Mouse (Mus musculus): ENCODE data around the gene Wipi1.
A peak's percentile ranks its signal among the peaks of the same experiment; 100 is the strongest.

Gene Wipi1

DNA sequence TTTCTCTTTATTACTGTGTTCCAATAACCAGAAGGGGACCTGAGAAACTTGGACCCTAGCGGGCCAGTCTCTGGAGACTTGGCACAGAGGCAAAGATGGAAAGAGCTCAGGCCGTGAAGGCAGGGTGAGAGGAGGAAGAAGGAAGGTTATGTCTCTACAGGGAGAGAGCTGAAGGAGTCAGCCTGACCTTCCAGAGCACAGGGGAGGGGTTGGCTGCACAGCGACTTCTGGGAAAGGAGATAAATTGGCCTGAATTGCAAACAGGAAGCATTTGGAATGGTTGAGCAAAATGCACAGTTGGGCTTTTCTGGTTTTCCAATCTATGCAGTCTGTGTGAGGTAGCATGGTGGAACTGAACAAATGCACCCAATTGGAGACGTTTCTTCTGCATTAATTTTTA is 5.0 kb upstream of the Wipi1 start:
- no peak for DNase-seq

DNA sequence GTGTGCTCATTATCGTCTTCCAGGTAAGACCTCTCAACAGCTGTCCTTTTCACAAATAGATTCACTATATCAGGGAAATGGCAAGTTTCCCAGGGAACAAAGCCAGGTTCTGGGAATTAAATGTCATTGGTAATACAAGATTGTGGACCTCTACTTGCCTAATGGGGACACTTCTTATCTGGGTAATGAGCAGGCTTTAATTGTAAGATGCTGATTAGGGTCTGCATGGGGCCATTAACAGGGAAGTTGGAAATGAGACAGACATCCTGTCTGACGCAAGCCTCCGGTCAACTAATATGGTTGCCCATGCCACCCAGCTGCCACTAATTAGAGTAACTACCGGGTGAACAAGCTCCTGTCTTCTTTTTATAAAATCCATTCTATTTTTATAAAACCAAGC is 4.6 kb upstream of the Wipi1 start:
- DNase-seq: no peak

DNA sequence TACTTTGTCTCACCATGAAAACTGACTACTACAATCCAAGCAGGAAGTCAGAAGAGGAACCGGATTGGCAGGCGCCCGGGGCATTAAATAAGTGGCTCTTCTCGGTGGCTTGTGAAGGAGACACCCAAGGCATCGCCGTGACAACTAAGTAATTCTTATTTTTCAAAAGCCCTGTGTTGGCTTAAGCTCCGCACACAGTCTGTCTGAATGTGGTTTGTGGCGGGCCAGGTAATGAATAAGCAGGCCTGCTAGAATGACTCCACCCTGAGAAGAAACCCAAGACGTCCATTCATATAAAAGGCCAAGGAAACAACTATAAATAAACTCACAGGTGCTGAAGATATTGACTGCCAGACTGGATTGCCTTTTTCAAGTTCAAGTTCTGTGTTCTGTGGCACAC is 3.5 kb upstream of the Wipi1 start:
- DNase-seq: no peak

DNA sequence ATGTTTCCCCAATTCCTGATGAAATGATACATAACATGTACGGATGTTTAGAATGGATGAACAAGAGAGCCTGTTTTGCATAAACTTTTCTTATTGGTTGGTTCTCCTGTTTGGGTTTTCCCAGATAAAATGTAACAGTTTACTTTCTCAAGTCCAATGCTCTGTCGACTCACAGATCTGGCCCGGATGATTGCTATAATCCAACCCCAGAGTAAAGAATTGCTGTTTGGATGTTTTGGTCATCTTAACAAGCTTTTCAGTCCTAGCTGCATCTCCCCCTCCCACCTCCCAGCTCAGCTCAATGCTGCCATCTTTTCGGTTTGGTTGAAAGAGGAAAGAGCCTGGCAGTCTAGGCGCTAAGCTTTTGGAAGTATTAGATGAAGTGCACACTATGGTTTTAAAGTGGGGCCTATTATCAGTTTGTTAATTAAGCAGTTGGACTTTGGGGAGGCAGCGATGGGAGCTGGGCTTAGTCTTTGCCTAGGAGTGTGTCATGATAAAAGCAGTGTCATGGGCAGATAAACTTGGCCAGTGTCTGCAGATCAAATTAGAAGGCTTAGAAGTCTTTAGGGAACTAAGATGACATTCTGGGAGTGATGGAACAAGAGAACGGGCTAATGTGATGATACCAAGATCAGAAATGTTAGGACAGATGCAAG is 1.2 kb upstream of the Wipi1 start:
- DNase-seq: no peak

DNA sequence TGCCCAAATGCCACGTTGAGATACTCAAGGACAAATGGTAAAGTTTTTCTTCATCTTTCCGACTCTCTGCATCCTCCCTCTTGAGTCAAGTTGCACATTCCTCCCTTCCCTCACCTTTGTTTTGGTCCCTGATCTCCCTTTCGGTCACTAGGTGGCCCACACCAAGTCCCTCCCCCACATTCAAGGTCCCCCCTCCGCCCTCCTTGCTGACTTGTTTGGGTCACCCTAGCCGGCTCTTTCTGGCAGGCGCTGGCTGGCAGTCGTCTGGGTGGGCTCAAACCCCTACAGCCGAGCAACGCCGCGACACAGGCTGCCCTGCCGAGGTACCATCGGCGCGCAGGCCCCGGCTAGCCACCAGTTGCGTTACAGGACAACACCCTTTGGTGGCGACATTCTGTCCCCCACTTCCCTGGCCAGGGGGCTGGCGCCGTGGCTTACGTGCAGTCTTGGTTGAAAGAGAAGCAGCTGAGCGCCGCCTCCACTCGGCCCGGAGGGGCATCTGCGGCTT is 918 bp downstream of the Wipi1 start:
- DNase-seq: no peak

DNA sequence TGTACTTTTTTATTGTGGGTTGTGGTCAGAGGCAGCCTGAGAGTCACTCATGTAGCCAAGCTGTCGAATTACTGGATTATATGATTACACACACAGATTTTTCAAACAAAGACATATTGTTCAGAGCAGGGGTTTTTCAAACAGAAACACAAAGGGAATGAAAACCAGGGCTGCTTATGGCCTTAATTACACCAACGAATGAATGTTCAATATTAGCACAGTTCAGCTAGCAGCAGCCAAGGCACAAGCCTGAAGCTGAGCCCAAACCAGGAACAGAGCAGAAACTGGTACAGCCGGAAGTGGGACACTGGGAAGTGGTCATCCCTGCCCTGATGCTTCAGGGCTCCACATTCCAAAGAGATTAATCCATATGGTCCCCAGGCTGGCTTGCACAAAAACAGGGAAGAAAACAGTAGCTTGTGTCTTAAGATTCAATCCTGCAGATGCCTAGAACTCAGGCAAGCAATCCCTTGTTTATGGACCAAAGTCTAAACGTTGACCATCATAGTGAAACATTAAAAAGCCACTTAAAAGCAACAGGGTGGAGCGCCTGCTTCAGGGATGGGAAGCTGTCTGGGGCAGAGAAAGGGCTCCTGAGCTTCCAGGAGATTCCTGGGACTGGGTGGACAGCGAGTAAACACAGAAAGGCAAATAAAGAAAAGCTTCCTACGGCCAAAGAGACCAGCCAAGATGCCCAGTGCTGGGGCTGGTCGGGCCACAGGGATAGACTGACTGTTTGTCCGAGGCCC is 1.5 kb downstream of the Wipi1 start:
- DNase-seq: no peak

DNA sequence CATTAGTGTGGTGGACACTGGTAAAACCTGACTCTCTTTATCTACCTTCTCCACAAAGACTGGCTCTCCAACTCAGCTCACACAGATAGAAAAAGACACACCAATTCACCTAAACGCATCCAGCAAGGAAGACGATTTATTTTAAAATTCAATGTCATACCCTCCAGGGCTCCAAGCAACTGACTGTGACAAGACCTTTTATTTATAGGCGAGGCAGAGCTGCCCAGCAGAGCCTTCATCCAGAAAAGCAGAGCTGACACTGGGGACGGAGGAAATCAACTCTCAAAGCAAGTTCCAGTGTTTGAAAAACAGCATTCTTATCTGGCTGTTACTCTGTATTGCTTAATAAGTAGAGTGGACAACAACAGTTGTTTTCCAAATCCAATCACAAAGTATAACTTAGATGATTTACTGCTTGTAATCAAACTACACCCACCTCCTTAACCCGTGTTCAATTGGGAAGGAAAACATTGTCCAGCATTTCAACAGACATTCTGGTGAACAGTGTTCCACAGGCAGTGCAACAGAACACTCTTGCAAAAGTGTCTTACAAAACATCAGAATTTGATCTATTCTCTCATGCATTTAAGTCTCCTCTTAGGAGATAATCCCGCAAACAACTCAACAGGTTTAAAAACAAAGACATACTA is 2.7 kb downstream of the Wipi1 start:
- no peak for DNase-seq

DNA sequence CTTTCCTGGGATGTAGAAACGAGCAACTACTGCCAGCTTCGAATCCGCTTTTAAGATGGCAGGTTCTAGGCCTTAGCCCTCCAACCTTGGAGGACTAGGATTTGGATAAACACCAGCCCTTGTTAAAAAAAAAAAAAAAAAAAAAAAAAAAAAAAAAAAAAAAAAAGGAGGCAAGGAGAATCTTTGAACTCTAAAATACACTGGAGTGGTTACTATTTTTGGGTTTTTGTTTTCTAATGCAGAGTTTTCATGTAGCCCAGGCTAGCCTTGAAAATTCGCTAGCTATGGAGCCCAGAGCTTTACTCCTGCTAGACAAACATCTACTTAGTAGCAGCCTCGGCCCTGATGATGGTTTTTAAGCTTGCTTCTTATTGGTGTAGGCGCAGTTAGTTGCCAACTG is 4.2 kb downstream of the Wipi1 start:
- no peak for DNase-seq

DNA sequence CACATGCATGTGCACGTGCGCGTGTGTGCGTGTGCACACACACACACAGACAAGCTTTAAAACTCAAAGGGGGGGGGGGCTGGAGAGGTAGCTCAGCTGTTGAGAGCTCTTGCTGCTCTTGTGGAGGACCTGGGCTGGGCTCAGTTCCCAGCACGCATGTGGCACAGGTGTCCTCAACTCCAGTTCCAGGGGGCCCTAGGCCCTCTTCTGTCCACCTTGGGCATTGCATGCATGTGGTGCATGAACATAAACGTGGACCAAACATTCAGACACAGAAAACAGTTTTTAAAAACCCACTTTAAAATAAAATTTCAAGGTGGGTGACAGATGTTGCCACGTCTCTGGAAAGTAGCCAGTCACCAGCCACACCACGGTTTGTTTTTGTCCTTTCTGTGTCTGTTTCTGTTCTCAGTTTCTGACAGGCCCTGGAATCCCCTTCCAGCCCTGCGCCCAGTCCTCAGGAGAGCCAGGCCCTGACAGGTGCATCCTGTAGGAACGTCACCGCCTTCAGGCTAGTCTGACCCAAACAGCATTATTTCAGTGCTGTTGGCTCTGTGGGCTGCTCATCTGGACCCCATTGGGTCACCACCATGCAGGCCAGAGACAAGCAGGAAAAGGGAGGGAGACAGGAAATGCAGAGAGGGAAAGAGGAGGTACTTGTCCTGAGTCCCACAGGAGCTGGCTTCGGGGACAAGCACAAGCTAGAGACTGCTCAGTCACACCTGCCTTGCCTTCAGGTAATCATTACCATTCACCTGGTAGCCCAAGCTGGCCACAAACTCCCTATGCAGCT is 12.8 kb downstream of the Wipi1 start:
- no peak for DNase-seq

DNA sequence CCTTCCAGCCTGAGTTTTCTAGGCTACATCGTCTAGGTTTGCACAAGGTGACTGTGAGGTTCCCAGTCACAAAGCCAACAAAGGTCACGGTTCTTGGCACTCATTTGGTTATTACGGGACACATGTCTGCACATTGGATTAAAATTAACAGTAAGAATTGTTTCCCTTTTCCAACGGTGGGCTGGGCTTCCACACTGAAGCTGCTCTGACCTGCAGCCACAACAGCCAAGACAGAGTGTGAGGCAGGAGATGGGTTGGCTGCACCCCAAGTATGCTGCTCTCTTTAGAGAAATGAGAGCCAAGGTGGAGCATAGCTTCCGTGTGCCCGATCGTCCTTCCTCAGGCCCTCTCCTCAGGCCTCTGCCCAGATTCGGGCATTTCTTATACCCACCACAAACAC is 17.0 kb downstream of the Wipi1 start:
- DNase-seq: no peak

DNA sequence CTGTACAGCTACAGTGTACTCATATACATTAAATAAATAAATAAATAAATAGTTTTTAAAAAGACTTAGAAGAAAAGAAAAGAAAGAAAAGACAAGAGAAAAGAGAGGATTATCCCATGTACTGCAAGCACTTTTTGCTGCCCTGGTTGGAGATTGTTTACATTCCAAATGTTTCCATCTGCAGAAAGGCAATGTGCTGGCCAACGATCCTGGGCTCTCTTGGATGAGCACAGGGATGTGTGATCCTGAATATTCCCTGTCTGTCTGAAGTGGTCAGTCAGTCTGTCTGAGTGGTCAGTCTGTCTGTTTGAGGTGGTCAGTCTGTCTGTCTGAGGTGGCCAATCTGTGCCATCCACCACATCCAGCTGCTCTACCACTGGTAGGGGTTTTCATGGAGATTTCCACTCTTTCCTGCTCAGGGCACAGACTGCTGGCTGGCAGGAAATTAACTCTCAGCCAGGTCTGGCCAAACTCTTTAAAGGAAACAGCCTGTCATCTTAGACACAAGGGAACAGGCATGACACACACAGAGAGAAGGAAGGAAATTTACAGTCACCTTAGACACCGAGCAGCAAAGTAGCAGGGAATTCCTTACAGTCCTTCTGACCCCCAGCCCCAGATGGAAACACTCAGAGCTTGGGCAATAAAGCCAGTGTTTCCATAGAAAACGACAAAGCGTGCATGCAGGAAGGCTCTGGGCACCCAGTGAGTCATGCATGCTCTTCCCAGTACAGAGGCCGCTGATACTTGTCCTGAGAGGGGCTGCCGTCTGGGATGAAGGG is 18.4 kb downstream of the Wipi1 start:
- DNase-seq: no peak

DNA sequence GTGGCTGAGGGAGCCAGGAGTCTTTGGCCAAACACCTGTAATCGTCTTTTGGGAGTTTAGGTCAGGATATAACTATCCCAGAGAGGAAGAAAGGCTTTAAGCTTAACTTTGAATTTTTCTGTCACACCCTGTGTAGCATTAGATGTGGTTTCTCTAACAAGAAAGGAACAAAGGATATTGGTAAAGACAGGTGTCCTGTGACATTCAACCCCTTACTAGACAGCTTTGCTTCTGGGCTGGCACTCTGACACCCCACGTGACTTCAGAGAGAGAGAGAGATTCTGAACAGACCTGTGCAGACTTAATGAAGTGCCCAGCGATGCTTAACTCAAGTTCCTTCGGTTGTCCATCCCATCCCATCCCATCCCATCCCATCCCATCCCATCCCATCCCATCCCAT is 20.3 kb downstream of the Wipi1 start:
- DNase-seq: no peak

DNA sequence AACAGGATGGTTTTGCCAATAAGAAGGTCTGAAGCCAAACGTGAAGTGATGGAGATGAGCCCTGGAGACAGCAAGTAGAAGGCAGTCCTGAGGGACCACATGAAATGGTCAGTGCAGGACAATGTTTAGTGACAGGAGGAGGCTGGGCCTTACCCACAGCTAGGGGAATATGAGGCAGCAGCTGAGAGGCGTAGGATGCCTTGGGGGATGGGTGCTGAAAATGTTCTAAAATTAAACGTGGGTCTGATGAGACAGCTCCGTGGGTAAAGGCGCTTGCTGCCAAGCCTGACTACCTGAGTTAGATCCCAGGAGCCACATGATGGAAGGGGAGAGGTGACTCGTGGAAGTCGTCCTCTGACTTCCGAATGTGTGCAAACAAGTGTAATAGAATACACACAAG is 21.8 kb downstream of the Wipi1 start:
- DNase-seq: no peak

DNA sequence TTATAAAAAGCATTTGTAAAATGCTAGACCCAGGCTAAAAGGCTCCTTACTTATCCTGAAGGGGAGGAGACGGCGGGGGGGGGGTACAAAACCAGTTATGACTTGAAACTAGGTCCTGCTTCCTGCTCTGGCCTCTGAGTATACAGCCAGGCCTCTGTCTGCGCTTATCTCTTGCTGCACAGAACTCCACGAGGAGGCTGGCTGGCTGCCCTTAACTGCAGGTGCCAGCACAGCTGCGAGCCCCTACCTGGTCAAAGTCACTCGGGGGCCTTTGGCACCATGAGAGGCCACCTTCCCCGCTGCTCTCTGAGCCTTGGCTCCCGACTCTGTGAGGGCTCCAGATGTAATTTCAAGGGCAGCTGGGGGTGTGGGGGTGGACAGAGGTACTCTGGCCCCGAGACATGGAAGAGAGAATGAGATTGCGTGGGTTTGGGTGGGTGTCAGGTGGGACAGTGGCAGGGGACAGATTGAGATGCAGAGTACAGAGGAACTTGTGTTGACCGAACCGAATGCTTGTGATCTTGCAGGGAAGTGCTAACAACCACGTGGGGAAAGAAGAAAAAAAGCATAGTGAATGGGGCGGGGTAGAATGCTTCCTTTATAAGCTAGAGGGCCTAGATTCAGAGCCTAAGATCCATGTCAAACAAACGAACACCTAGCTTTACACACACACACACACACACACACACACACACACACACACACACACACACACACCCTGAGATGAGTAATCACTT is 24.0 kb downstream of the Wipi1 start:
- DNase-seq: peak; percentile 40

DNA sequence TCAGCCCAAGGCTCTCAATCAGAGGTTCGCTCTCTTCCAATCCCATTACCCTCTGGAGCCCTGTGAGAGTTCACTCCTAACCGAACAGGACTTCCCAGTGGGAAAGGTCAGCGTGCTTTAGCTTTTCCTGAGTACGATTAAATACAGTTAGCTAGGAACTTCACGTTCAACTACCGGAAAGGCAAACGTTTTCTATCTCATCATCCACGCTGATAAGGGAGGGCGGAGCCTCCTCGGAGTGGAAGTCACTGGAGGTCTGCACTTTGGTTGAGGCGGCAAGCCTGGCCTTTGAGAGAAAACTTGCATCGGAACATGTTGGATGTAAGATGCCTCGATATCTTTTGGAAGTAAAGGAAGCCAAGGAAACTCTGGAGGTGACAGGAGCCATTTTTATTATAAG is 24.7 kb downstream of the Wipi1 start:
- DNase-seq: no peak

DNA sequence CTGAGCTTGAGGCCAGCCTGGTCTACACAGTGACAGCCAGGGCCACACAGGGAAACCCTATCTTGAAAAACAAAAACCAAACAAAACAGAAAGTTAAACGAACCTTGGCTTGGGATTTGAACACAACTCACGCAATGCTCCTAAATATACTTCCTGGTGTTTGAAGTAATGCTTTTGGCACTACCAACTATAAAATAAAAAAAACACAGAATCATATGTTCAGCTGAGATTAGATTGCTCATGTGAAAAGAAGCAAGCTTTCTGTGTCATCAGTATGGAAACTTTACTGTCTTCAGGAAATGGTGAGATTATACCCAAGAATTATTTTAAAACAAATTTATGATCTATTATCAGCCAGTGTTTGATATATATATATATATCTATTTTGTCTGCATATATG is 25.3 kb downstream of the Wipi1 start:
- no peak for DNase-seq

DNA sequence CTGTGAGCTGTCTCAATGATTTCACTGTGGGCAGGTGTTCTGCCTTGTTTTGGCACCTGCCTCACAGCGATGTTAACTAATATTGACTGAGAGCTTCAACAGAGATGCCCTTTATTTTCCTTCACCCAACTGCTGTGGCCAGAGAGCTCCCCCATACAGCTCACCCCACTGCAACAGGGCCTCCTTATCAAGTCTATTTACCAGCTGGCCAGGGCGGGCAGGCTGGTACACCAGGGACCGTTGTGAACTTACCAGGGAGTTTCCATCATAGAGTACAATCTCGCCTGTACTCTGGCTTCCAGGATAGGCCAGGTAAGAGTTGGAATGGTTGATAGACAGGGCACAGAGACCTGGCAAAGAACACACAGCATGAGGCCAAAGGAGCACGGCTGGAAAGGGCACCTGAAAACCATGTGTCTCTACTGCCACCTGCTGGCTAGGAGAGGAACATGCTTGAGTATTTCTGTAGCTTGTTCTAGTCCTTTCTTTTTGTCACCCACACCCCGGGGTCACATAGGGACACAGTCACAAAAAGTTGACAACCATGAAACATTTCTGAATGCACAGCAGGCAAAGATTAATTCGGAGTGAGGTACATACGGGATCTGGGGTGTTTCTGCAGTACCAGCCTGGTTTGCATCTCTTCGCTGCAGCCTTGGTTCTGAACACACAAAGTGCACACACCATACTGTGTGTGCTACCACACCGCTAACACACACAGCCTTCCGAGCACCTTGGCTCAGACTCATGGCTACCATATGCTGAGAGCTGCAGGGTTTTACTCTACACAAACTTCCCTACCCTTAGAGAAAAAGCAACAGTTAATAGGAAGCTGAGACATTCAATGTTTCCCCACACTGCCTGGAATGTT is 26.7 kb downstream of the Wipi1 start:
- DNase-seq: peak; percentile 84

DNA sequence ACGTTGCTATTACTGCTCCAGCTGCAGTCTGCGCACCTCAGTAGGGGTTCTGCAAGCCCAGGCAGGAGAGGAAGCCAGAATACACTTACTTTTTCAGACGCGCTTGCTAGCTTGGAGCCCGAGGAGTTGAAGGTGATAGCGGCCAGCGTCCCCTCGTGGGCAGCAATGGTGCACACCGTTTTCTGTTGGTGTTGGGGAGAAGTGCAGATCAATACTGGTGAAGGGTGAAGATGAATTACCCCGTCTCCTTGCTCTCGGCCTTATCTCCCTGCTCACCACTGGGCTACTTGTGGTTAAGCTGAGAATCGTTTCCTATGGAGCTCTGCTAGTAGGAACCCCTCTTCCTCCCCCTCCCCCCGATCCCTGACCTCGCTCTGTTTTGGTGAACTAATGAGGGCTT is 27.8 kb downstream of the Wipi1 start:
- DNase-seq: no peak

DNA sequence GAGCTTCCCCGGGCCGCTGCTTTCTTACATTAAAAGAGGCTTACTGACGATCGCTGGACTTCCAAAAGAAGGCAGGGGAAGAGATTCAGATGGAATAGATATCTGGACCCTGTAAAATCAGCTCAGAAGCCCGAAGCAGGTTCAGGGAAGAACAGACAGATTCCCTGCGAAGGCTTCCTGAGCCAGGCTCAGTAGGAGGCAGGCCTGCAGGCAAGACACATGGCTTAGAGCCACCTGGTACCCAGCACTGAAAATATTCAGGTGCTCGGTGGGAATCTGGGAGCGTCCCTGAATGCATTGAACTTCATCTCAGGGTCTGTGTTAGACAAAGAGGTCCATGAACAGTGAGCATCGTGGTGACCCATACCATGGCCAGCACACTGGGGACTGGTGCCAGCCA is 31.8 kb downstream of the Wipi1 start:
- no peak for DNase-seq

DNA sequence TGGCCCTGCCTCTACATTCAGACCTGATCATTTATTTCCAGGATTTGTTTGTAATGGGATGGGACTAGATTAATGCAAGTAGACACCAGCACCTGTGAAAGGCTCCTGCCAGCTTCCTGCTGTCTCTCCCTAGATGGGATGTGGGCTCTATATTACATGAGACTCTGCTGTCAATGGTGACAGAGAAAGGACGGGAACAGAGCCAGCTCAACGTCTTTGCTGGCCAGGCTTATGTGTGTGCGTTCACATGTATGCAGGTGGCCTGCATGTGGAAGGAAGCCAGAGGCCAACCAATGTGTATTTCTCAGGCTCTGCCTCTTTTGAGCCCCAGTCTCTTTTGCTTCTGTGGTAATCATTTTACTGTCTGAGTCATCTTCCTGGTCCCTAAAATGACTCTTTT is 33.2 kb downstream of the Wipi1 start:
- DNase-seq: no peak

DNA sequence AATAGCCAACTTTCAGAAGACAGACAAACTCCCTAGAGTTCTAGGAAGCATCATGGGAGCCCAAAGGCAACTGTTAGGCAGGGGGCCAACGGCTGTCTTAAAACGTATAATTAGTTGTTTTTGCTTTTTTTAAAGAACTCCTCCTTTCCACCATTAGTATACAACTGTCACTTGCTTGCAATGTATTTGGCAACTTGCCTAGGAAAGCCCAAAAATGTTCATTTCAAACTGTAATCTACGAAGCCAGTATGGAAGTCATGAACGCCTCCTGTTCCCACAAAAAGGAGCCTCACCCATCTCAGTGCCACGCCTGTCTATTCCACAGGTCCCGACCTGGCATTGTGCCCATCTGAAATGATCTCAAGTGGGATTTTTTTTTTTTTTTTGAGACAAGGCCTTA is 35.9 kb downstream of the Wipi1 start:
- no peak for DNase-seq

Data from lung, postnatal 14 days (tissue).